Comparison of ENCODE assay signal across 10 mouse cellular contexts in the genomic region with DNA sequence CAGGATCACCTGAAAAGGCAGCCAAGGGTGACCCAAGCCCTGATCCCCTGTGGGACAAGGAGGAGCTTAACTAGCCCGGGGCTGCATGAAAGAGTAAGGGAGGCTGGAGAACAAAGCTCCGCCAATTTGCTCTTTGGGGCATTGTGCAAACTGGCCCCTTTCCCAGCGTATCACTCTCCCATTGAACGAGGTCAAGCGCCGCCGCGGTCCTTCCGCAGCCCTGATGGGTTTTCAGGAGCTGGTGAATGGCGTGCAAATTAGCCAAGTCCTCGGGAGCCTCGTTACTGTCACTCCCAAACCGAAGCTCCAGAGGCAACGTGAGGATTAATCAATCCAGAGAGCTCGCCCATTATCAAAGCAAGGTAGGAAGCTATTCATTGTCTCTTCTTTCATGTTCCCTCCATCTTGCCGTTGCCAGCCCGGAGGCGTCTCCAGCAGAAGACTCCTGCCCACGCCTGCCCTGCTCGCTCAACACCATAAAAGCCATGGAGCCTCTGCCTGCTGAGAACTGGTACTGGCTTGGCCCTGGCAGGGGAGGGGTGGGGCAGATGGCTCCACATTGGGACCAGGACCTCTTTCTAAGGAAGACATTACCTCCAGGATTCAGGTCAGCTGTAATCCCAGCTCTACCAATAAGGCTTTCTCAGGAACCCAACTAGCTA.
DNase-seq lines count a peak whose midpoint lies in the region; ATAC-seq and TF ChIP-seq lines count a peak whose summit lies in the region.
"Had no signal": no experiment of that assay in that cellular context is flagged by ENCODE, and none has a peak within 500 bp of the region (broad histone marks: within the 10 kb centered on the region; RNA-seq: fewer than 3 reads in every experiment).

No protein-coding gene starts in this region.

- peak overlapping the region; percentile 44 for H3K4me2 ChIP-seq in hindbrain, embryonic 16.5 days (ENCODE audit: low read length)
- peak overlapping the region; percentile 28; the same call in 1 of the 2 replicates for H3K4me2 ChIP-seq in midbrain, postnatal 0 days (ENCODE audit: low read depth, low read length, poor library complexity, severe bottlenecking)
- H3K4me2 ChIP-seq: lung, embryonic 14.5 days had no signal

- no peak overlapping the region for H3K27ac ChIP-seq in hindbrain, embryonic 16.5 days (ENCODE audit: low read depth, low read length)
- no peak overlapping the region for H3K27ac ChIP-seq in midbrain, postnatal 0 days (ENCODE audit: low read depth, low read length)
- H3K27ac ChIP-seq in thymus, adult 2 months (ENCODE audit: control insufficient read depth, insufficient read depth, low read length), result no peak overlapping the region
- H3K27ac ChIP-seq in gastrocnemius, adult 2 months, result no peak overlapping the region
- no peak overlapping the region; the same call in 1 of the 2 replicates for H3K27ac ChIP-seq in limb, embryonic 10.5 days

- no peaks in the 10 kb centered on the region for H3K36me3 ChIP-seq in hindbrain, embryonic 16.5 days (ENCODE audit: control insufficient read depth, insufficient read depth, low read length)
- H3K36me3 ChIP-seq in midbrain, postnatal 0 days (ENCODE audit: insufficient read depth, low read length), result no peaks in the 10 kb centered on the region
- no peaks in the 10 kb centered on the region for H3K36me3 ChIP-seq in thymus, adult 2 months (ENCODE audit: control insufficient read depth, insufficient read depth, low read length)
- H3K36me3 ChIP-seq in limb, embryonic 10.5 days, result peaks cover 11% of the 10 kb centered on the region

- DNase-seq in ZHBTc4 (ENCODE audit: low read depth, low spot score), result peak; percentile 21
- DNase-seq in embryo, embryonic 11 days, result peak; percentile 71
- peak; percentile 63 for DNase-seq in midbrain, postnatal 0 days (ENCODE audit: low spot score)
- no peak for DNase-seq in thymus, adult 2 months
- DNase-seq in gastrocnemius, adult 2 months, result no peak
- DNase-seq in testis, postnatal 14 days (ENCODE audit: low spot score), result no peak
- DNase-seq in limb, embryonic 10.5 days (ENCODE audit: low spot score), result no peak
- DNase-seq: lung, embryonic 14.5 days had no signal

- intact Hi-C loops in gastrocnemius, adult 2 months (cut with DNase I), result no loop called here

- TF ChIP-seq POLR2A in thymus, adult 2 months (IDR thresholded peaks at IDR 0.05; ENCODE audit: control insufficient read depth, extremely low read depth, insufficient read depth, low read length, poor library complexity), result no peak

- peaks cover 26% of the 10 kb centered on the region for H3K4me1 ChIP-seq in hindbrain, embryonic 16.5 days (ENCODE audit: control insufficient read depth, insufficient read depth, low read depth, low read length)
- peaks cover 8% of the 10 kb centered on the region; the same call in 1 of the 2 replicates for H3K4me1 ChIP-seq in midbrain, postnatal 0 days (ENCODE audit: insufficient read depth, low read length)
- no peaks in the 10 kb centered on the region for H3K4me1 ChIP-seq in thymus, adult 2 months (replicated peaks; ENCODE audit: control insufficient read depth, insufficient read depth, low read length)
- peaks cover 79% of the 10 kb centered on the region for H3K4me1 ChIP-seq in limb, embryonic 10.5 days

- peak; percentile 38; the same call in 1 of the 2 replicates for ATAC-seq in hindbrain, embryonic 16.5 days
- ATAC-seq in midbrain, postnatal 0 days (ENCODE audit: low FRiP score), result no peak
- ATAC-seq: Patski had no signal

- no peak overlapping the region for H3K9ac ChIP-seq in hindbrain, embryonic 16.5 days (ENCODE audit: low read depth, low read length)
- H3K9ac ChIP-seq in midbrain, postnatal 0 days (replicated peaks; ENCODE audit: low read length, poor library complexity, severe bottlenecking), result no peak overlapping the region
- H3K9ac ChIP-seq: lung, embryonic 14.5 days had no signal

- H3K9me3 ChIP-seq in hindbrain, embryonic 16.5 days (ENCODE audit: control insufficient read depth, low read length), result no peaks in the 10 kb centered on the region
- no peaks in the 10 kb centered on the region for H3K9me3 ChIP-seq in midbrain, postnatal 0 days (ENCODE audit: low read length)
- no peaks in the 10 kb centered on the region for H3K9me3 ChIP-seq in limb, embryonic 10.5 days (replicated peaks)

- H3K27me3 ChIP-seq in hindbrain, embryonic 16.5 days (replicated peaks; ENCODE audit: control insufficient read depth, insufficient read depth, low read length), result peaks cover 27% of the 10 kb centered on the region
- H3K27me3 ChIP-seq in midbrain, postnatal 0 days (ENCODE audit: insufficient read depth, low read length), result peaks cover 11% of the 10 kb centered on the region; the same call in 1 of the 2 replicates
- H3K27me3 ChIP-seq in thymus, adult 2 months (ENCODE audit: control insufficient read depth, insufficient read depth, low read length), result no peaks in the 10 kb centered on the region
- H3K27me3 ChIP-seq in limb, embryonic 10.5 days (ENCODE audit: low read depth, poor library complexity, severe bottlenecking), result peaks cover 43% of the 10 kb centered on the region

- no peak for TF ChIP-seq CTCF in midbrain, postnatal 0 days (IDR thresholded peaks at IDR 0.05)
- TF ChIP-seq CTCF in thymus, adult 2 months (IDR thresholded peaks at IDR 0.05; ENCODE audit: borderline replicate concordance, control insufficient read depth, extremely low read depth, insufficient read depth, low read length, poor library complexity), result no peak
- no peak for TF ChIP-seq CTCF in gastrocnemius, adult 2 months (IDR thresholded peaks at IDR 0.05)

- no peak overlapping the region for H3K4me3 ChIP-seq in hindbrain, embryonic 16.5 days (ENCODE audit: low read length)
- no peak overlapping the region for H3K4me3 ChIP-seq in midbrain, postnatal 0 days (ENCODE audit: low read depth, low read length)
- H3K4me3 ChIP-seq in thymus, adult 2 months (ENCODE audit: control insufficient read depth, insufficient read depth, low read length), result no peak overlapping the region
- H3K4me3 ChIP-seq in gastrocnemius, adult 2 months, result no peak overlapping the region
- no peak overlapping the region; the same call in 1 of the 2 replicates for H3K4me3 ChIP-seq in limb, embryonic 10.5 days

- 12% methylated on average over 20 of the region's 20 CpGs for WGBS in hindbrain, embryonic 16.5 days
- 4% methylated on average over 20 of the region's 20 CpGs for whole genome bisulfite sequencing in midbrain, postnatal 0 days
- 86% methylated on average over 20 of the region's 20 CpGs for WGBS in thymus, adult 2 months
- WGBS in limb, embryonic 10.5 days, result 18% methylated on average over 20 of the region's 20 CpGs

Comparison
In these comparisons a context has a peak if more than half of its experiments do, and no peak if none do; other contexts are left out.
1. DNase-seq: peak in ZHBTc4 (single experiment), embryo, embryonic 11 days (single experiment) and midbrain, postnatal 0 days (single experiment); none in thymus, adult 2 months (single experiment), gastrocnemius, adult 2 months (single experiment), testis, postnatal 14 days (single experiment) and limb, embryonic 10.5 days (single experiment).